Comparison of ENCODE assay signal across 14 mouse cellular contexts in the genomic region with DNA sequence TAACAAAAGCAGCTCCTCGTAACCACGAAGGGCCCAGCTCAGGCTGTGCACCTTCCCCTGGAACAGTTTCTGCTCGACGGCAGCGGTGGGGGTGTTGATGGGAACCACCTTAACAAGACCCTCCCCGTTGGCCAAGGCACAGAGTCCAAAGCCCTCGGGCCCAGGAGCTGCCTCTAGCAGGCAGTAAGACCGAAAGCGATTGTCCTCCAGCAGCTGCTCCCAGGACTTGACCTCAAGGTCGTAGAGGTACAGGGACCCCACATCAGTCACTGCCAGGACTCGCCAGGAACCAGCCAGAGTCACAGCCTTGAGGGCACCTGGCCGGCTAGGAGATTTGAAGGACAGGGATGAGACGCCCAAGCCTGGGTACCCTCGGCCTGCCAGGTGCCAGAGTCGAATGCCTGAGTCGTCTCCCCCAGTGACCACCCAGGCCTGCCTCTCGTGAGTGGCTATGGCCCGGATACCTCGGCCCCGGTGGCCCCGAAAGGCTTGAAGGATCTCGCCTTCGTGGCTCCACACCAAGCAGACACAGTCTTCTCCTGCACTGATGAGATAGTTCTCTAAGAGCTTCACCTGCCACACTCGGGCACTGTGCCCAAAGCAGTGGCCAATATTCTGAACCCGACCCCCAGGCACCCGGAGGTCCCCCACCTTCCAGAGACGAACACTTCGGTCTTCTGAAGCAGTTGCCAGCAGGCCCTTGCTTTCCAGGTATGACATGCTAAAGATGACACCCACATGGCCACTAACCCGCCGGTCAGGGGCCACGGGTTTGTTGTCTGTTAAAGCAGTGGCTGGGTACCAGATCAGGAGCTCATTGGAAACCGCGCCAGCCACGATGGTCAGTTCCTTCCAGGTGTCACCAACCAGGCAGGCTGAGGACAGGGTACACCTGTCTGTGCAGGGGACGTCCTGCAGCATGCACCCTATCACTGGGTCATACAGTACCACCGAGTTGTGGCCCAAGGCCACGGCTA. TPM values are rescaled to one million over a fixed set of nuclear protein-coding genes. Genes with fewer than 3 reads are reported as not detected.
DNase-seq lines count a peak whose midpoint lies in the region; ATAC-seq and TF ChIP-seq lines count a peak whose summit lies in the region.
"Had no signal": no experiment of that assay in that cellular context is flagged by ENCODE, and none has a peak within 500 bp of the region (broad histone marks: within the 10 kb centered on the region; RNA-seq: fewer than 3 reads in every experiment).

No protein-coding gene starts in this region.

- no peaks in the 10 kb centered on the region for H3K9me3 ChIP-seq in kidney, embryonic 15.5 days (replicated peaks)
- no peaks in the 10 kb centered on the region for H3K9me3 ChIP-seq in hindbrain, embryonic 13.5 days
- H3K9me3 ChIP-seq in midbrain, embryonic 16.5 days (replicated peaks; ENCODE audit: control insufficient read depth, low read length, poor library complexity, severe bottlenecking) = no peaks in the 10 kb centered on the region

- 75% methylated on average over 37 of the region's 37 CpGs for WGBS in cerebellum, adult 2 months
- 80% methylated on average over 37 of the region's 37 CpGs for WGBS in kidney, embryonic 15.5 days
- 80% methylated on average over 37 of the region's 37 CpGs for WGBS in kidney, adult 2 months
- 86% methylated on average over 37 of the region's 37 CpGs for WGBS in hindbrain, embryonic 13.5 days
- 89% methylated on average over 37 of the region's 37 CpGs for WGBS in midbrain, embryonic 16.5 days

- ATAC-seq in kidney, embryonic 15.5 days (replicated peaks; ENCODE audit: low FRiP score) = no peak
- ATAC-seq in hindbrain, embryonic 13.5 days (ENCODE audit: low FRiP score) = no peak
- no peak for ATAC-seq in midbrain, embryonic 16.5 days
- ATAC-seq: lung, postnatal 0 days had no signal

- H3K4me2 ChIP-seq in kidney, embryonic 15.5 days = 0 out of 2 replicates have a peak overlapping the region, but pooled peaks have one; percentile 79
- H3K4me2 ChIP-seq in hindbrain, embryonic 13.5 days = peak overlapping the region; percentile 94
- peak overlapping the region; percentile 87 for H3K4me2 ChIP-seq in midbrain, embryonic 16.5 days (ENCODE audit: low read length)

- TF ChIP-seq CTCF in cerebellum, adult 2 months (IDR thresholded peaks at IDR 0.05; ENCODE audit: borderline replicate concordance, insufficient read depth, low read depth, low read length) = no peak
- no peak for TF ChIP-seq CTCF in kidney, adult 2 months (conservative IDR thresholded peaks at IDR 0.05; ENCODE audit: insufficient read depth, insufficient read length, low read depth, low read length)

- no peak overlapping the region for H3K4me3 ChIP-seq in cerebellum, adult 2 months (replicated peaks; ENCODE audit: insufficient read depth, low read depth, low read length)
- H3K4me3 ChIP-seq in kidney, embryonic 15.5 days (replicated peaks) = no peak overlapping the region
- H3K4me3 ChIP-seq in kidney, adult 2 months (ENCODE audit: insufficient read depth, low read depth, low read length) = no peak overlapping the region
- peak overlapping the region; percentile 75 for H3K4me3 ChIP-seq in hindbrain, embryonic 13.5 days
- H3K4me3 ChIP-seq in midbrain, embryonic 16.5 days (ENCODE audit: low read depth, low read length) = no peak overlapping the region
- H3K4me3 ChIP-seq: myocyte had no signal

- no peak for TF ChIP-seq POLR2A in cerebellum, adult 2 months (IDR thresholded peaks at IDR 0.05; ENCODE audit: borderline replicate concordance, insufficient read depth, low read length)
- no peak for TF ChIP-seq POLR2A in kidney, adult 2 months (IDR thresholded peaks at IDR 0.05; ENCODE audit: low read depth, low read length)

- no peak overlapping the region for H3K27ac ChIP-seq in cerebellum, adult 2 months (ENCODE audit: insufficient read depth, low read length)
- no peak overlapping the region for H3K27ac ChIP-seq in kidney, embryonic 15.5 days
- H3K27ac ChIP-seq in kidney, adult 2 months (ENCODE audit: insufficient read depth, low read depth, low read length) = no peak overlapping the region
- peak overlapping the region; percentile 53; the same call in 1 of the 2 replicates for H3K27ac ChIP-seq in hindbrain, embryonic 13.5 days
- no peak overlapping the region for H3K27ac ChIP-seq in midbrain, embryonic 16.5 days (ENCODE audit: low read length)

- DNase-seq in cerebellum, postnatal 10 days = peak; percentile 31 to 46
- DNase-seq in cerebellum, adult 2 months = no peak
- no peak for DNase-seq in kidney, adult 2 months
- no peak for DNase-seq in spleen, postnatal 36 days (ENCODE audit: low spot score in 2 of 2)
- DNase-seq in spleen, adult 18-20 months = no peak
- DNase-seq: B cell, adult 2 months; gastrocnemius, postnatal 10 days; right cerebral cortex, adult 18-20 months; thymus, postnatal 4 days had no signal

- H3K27me3 ChIP-seq in cerebellum, adult 2 months (ENCODE audit: control insufficient read depth, insufficient read depth, low read length) = no peaks in the 10 kb centered on the region
- H3K27me3 ChIP-seq in kidney, embryonic 15.5 days = no peaks in the 10 kb centered on the region
- H3K27me3 ChIP-seq in kidney, adult 2 months (replicated peaks; ENCODE audit: control insufficient read depth, insufficient read depth, low read length) = no peaks in the 10 kb centered on the region
- H3K27me3 ChIP-seq in hindbrain, embryonic 13.5 days = peaks cover 9% of the 10 kb centered on the region; the same call in 1 of the 2 replicates
- H3K27me3 ChIP-seq in midbrain, embryonic 16.5 days (ENCODE audit: control insufficient read depth, insufficient read depth, low read depth, low read length) = no peaks in the 10 kb centered on the region

- H3K36me3 ChIP-seq in kidney, embryonic 15.5 days = peaks cover 59% of the 10 kb centered on the region
- H3K36me3 ChIP-seq in kidney, adult 2 months (ENCODE audit: control insufficient read depth, insufficient read depth, low read length) = no peaks in the 10 kb centered on the region
- H3K36me3 ChIP-seq in hindbrain, embryonic 13.5 days = peaks cover 60% of the 10 kb centered on the region
- H3K36me3 ChIP-seq in midbrain, embryonic 16.5 days (ENCODE audit: control insufficient read depth, insufficient read depth, low read length) = peaks cover 38% of the 10 kb centered on the region

- peaks cover 7% of the 10 kb centered on the region for H3K4me1 ChIP-seq in cerebellum, adult 2 months (ENCODE audit: control insufficient read depth, insufficient read depth, low read length)
- peaks cover 64% of the 10 kb centered on the region for H3K4me1 ChIP-seq in kidney, embryonic 15.5 days
- peaks cover 4% of the 10 kb centered on the region; the same call in 1 of the 2 replicates for H3K4me1 ChIP-seq in kidney, adult 2 months (ENCODE audit: control insufficient read depth, insufficient read depth, low read length)
- peaks cover 71% of the 10 kb centered on the region for H3K4me1 ChIP-seq in hindbrain, embryonic 13.5 days (replicated peaks)
- peaks cover 53% of the 10 kb centered on the region for H3K4me1 ChIP-seq in midbrain, embryonic 16.5 days (ENCODE audit: control insufficient read depth, insufficient read depth, low read length)

- H3K9ac ChIP-seq in kidney, embryonic 15.5 days = no peak overlapping the region
- peak overlapping the region; percentile 92 for H3K9ac ChIP-seq in hindbrain, embryonic 13.5 days
- no peak overlapping the region for H3K9ac ChIP-seq in midbrain, embryonic 16.5 days (ENCODE audit: low read depth, low read length)

RNA-seq across cellular contexts. Expression of gene Wdr6, which starts 2.9 kb away (rescaled TPM):
- polyA plus RNA-seq in cerebellum, adult 2 months (2012; rRNA removed) = 97.4 and 107 TPM in 2 replicates
- polyA plus RNA-seq in kidney, embryonic 15.5 days (2015; fragmentation: Nextera tagmentation; extraction: Ambion mirVana) = 123 and 139 TPM in 2 replicates
- 31.0 and 34.4 TPM in 2 replicates for polyA plus RNA-seq in kidney, adult 2 months (2012; rRNA removed)
- 280 and 317 TPM in 2 replicates for polyA plus RNA-seq in hindbrain, embryonic 13.5 days (2015; fragmentation: Nextera tagmentation; extraction: Ambion mirVana)
- 420 and 427 TPM in 2 replicates for polyA plus RNA-seq in midbrain, embryonic 16.5 days (2015; fragmentation: Nextera tagmentation; extraction: Ambion mirVana)

RNA-seq across cellular contexts. Expression of gene Dalrd3, which starts 5.9 kb away (rescaled TPM):
- 215 and 239 TPM in 2 replicates for polyA plus RNA-seq in cerebellum, adult 2 months (2012; rRNA removed)
- 155 and 180 TPM in 2 replicates for polyA plus RNA-seq in kidney, embryonic 15.5 days (2015; fragmentation: Nextera tagmentation; extraction: Ambion mirVana)
- 220 and 295 TPM in 2 replicates for polyA plus RNA-seq in kidney, adult 2 months (2012; rRNA removed)
- 285 and 314 TPM in 2 replicates for polyA plus RNA-seq in hindbrain, embryonic 13.5 days (2015; fragmentation: Nextera tagmentation; extraction: Ambion mirVana)
- 350 and 361 TPM in 2 replicates for polyA plus RNA-seq in midbrain, embryonic 16.5 days (2015; fragmentation: Nextera tagmentation; extraction: Ambion mirVana)

RNA-seq across cellular contexts. Expression of gene Ndufaf3, which starts 8.4 kb away (rescaled TPM):
- polyA plus RNA-seq in cerebellum, adult 2 months (2012; rRNA removed) = 63.0 and 69.3 TPM in 2 replicates
- polyA plus RNA-seq in kidney, embryonic 15.5 days (2015; fragmentation: Nextera tagmentation; extraction: Ambion mirVana) = 41.5 and 43.1 TPM in 2 replicates
- 64.7 and 74.3 TPM in 2 replicates for polyA plus RNA-seq in kidney, adult 2 months (2012; rRNA removed)
- polyA plus RNA-seq in hindbrain, embryonic 13.5 days (2015; fragmentation: Nextera tagmentation; extraction: Ambion mirVana) = 74.0 and 82.1 TPM in 2 replicates
- 77.2 and 79.4 TPM in 2 replicates for polyA plus RNA-seq in midbrain, embryonic 16.5 days (2015; fragmentation: Nextera tagmentation; extraction: Ambion mirVana)

RNA-seq across cellular contexts. Expression of gene Impdh2, which starts 15.5 kb away (rescaled TPM):
- 70.6 and 76.9 TPM in 2 replicates for polyA plus RNA-seq in cerebellum, adult 2 months (2012; rRNA removed)
- polyA plus RNA-seq in kidney, embryonic 15.5 days (2015; fragmentation: Nextera tagmentation; extraction: Ambion mirVana) = 187 and 198 TPM in 2 replicates
- 52.3 and 60.0 TPM in 2 replicates for polyA plus RNA-seq in kidney, adult 2 months (2012; rRNA removed)
- polyA plus RNA-seq in hindbrain, embryonic 13.5 days (2015; fragmentation: Nextera tagmentation; extraction: Ambion mirVana) = 104 and 111 TPM in 2 replicates
- polyA plus RNA-seq in midbrain, embryonic 16.5 days (2015; fragmentation: Nextera tagmentation; extraction: Ambion mirVana) = 92.7 and 93.9 TPM in 2 replicates

RNA-seq across cellular contexts. Expression of gene P4htm, which starts 21.9 kb away (rescaled TPM):
- polyA plus RNA-seq in cerebellum, adult 2 months (2012; rRNA removed) = 102 and 105 TPM in 2 replicates
- 9.1 and 11.7 TPM in 2 replicates for polyA plus RNA-seq in kidney, embryonic 15.5 days (2015; fragmentation: Nextera tagmentation; extraction: Ambion mirVana)
- polyA plus RNA-seq in kidney, adult 2 months (2012; rRNA removed) = 5.3 and 5.8 TPM in 2 replicates
- 25.6 and 31.4 TPM in 2 replicates for polyA plus RNA-seq in hindbrain, embryonic 13.5 days (2015; fragmentation: Nextera tagmentation; extraction: Ambion mirVana)
- polyA plus RNA-seq in midbrain, embryonic 16.5 days (2015; fragmentation: Nextera tagmentation; extraction: Ambion mirVana) = 39.2 and 43.1 TPM in 2 replicates

Comparison
In these comparisons a context has a peak if more than half of its experiments do, and no peak if none do; other contexts are left out.
1. DNase-seq: peak in cerebellum, postnatal 10 days (2 of 2); none in cerebellum, adult 2 months (0 of 2), kidney, adult 2 months (single experiment), spleen, postnatal 36 days (0 of 2) and spleen, adult 18-20 months (0 of 2).
2. Peak in every context shown above with its lines, with median percentiles within 50 percentile points of each other: H3K4me2 ChIP-seq.